Mouse (Mus musculus): ENCODE measurements at regions not wholly inside any gene's neighbourhood (a gene's known extent, or its start where the extent isn't known, plus 50 kb on each side); places are given as distances from the start of the nearest gene placed in this dataset.
A peak's percentile ranks its signal among the peaks of the same experiment; 100 is the strongest.

DNA sequence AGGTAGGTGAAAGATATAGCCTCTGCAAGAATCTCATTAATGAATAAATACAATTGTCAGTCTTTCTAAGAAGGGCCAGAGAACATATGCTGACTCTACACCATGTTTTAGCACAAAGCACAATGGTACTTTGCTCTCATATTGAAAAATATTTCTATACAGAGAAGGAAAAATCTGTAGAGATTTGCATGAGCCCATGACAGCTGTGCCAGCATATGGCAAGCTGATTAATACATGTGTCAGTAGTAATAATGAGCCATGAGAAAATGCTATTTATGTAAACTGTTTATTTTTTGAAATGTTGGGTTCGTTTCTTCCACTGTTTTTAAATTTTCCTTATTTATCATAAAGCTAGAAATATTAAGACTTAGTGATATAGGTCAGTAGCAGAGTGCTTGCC, 604.5 kb upstream of the Rgs18 start:
- DNase-seq (ENCODE audit: low read depth) = no peak

DNA sequence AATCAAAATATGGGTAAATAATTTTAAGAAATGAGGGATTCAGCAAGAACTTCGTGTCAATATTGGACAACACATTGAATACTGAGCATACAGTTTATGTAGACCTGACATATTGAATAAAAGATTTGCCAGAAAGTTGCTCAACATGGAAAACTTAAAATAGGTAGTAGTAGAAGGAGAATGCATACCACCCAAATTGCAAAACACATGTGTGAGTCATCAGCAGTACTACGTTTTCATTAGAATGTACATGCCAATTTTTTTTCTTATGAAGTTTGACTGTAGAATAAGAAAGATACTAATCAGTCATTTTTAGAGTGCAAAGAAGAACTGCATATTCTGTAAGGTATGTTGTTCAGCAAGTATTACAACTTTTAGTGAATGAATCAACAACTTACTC, 601.8 kb upstream of the Rgs18 start:
- DNase-seq (ENCODE audit: low read depth) = no peak

DNA sequence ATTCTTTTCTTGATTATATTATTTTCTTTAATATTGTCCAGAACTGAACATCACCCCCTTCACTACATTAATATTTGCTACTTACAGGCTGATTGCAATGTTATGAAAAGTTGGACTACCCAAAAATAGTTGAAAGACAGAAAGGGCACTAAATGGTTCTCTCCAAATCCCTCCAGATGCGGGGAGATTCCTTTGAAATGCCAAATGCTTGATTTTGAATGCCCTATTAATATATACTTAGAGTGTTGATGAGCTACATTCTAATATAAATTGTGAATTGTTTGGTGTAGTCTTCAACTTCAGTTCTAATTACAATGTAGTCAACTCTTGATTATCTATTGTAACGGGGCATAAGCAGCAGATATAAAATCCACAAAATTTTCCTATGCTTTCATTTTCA, 600.8 kb upstream of the Rgs18 start:
- DNase-seq (ENCODE audit: low read depth) = no peak

DNA sequence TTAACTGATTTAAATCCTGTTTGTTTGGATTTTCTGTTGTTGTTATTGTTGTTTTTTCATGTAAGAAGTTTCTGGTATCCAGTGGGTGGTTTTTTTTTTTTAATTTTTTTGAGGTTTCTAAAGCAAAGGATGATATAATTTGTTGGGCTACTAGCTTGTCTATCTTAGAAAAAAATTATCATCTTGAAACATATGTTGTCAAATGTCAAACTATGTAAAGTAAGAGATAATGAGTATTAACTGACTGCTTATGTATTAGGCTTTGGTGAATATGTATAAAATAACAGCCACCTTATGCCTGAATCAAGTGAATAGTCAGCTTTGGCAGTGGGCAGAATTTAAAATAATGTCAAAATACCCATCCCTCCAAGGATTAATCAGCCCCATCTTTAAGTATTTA, 588.6 kb upstream of the Rgs18 start:
- no peak for DNase-seq (ENCODE audit: low read depth)

DNA sequence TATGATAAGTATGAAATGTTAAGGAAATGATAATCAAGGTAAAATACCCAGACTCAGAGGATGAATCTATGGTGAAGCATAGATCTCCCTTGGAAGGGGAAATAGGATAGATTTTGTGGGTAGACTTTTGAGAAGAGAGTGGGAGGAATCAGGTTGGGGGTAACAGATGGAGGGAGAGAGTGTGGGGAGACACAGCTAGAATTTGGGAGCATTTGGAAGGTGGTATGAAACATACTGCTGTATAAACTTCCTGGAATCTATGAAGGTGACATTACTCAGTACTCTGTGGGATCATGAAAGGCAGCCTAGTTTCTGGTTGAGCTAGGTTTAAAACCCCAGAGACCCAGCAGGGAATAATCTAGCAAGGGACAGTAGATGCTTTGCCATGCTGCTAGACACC, 569.6 kb upstream of the Rgs18 start:
- no peak for DNase-seq (ENCODE audit: low read depth)

DNA sequence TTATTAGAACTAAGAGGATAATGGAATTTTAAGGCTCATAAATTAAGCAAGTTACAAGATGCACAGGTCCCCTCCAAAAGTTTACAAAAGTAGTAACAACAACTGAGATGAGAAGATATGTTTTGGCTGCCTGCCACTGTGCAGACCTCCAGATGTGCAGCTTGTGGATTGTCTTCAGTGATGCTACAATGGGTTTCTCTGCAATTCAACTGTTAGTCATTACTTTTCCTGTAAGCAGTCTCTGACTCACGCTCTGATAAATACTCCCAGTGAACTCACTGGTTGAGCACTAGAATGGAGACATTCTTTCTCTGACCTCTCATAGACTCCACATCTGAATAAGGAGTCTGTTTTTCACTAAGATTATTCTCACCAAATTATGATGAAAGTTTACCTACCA, 569.1 kb upstream of the Rgs18 start:
- peak; percentile 59 for DNase-seq (ENCODE audit: low read depth)

DNA sequence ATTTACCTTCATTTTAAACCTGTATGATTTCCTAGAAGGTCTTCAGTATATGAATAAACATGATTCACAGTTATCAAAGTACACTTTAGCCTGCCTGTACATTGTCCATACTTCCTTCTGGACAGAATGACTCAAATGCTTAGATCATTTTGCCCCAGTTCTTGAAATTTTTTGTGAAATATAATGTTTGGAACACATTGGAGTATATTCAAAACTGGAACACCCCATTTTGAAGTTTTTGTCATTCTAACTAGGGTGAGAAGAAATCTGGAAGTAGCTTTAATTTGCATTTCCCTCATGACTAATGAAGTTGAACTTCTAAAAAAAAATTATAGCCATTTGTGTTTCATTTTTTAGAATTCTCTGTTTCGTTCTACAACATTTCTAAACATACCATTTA, 561.6 kb upstream of the Rgs18 start:
- DNase-seq (ENCODE audit: low read depth) = no peak

DNA sequence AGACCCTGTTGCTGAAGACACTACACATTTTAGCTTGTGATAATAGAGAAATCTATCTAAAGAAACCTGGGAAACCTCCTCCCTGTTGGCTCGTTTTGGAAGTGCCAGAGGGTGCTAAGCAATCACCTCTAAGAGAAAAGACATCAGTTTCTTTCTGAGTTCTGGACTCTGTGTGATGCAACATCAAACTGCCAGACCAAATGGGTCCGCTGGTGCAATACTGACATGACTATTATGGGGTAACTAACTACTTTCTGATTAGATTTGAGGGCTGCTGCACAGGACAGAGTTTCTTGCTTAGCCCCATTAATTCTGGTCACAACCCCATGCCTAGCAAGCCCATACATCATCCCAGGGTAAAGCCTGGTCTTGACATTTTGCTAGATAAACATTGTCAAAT, 517.7 kb upstream of the Rgs18 start:
- DNase-seq (ENCODE audit: low read depth) = no peak

Measured in fibroblast of lung, adult 2 months (primary cell).